33 mouse cellular contexts compared by ENCODE assay signal in genomic region chr13:99860670-99861069, GRCm38 (mm10). TPM values are rescaled to one million over a fixed set of nuclear protein-coding genes. Genes with fewer than 3 reads are reported as not detected.
DNase-seq lines count a peak whose midpoint lies in the region; ATAC-seq and TF ChIP-seq lines count a peak whose summit lies in the region.
"Had no signal": no experiment of that assay in that cellular context is flagged by ENCODE, and none has a peak within 500 bp of the region (broad histone marks: within the 10 kb centered on the region; RNA-seq: fewer than 3 reads in every experiment).

No protein-coding gene starts in this region.

- no peaks in the 10 kb centered on the region for H3K9me3 ChIP-seq in heart, embryonic 10.5 days
- H3K9me3 ChIP-seq in midbrain, postnatal 0 days (ENCODE audit: low read length) = no peaks in the 10 kb centered on the region
- H3K9me3 ChIP-seq in midbrain, embryonic 11.5 days (ENCODE audit: control insufficient read depth, low read length) = no peaks in the 10 kb centered on the region; the same call in 1 of the 2 replicates
- no peaks in the 10 kb centered on the region for H3K9me3 ChIP-seq in MEL (replicated peaks; ENCODE audit: insufficient read depth, low read length)
- H3K9me3 ChIP-seq in stomach, postnatal 0 days (ENCODE audit: control insufficient read depth, low read length) = no peaks in the 10 kb centered on the region
- H3K9me3 ChIP-seq: embryonic facial prominence, embryonic 12.5 days; heart, embryonic 15.5 days; limb, embryonic 13.5 days; liver, embryonic 12.5 days; neural tube, embryonic 15.5 days had no signal

- TF ChIP-seq CTCF in midbrain, postnatal 0 days (IDR thresholded peaks at IDR 0.05) = peak; percentile 18; the same call in 1 of the 2 replicates
- peak in 1 of 3 experiments; percentile 4; a peak in 1 of 6 replicates for TF ChIP-seq CTCF in MEL (IDR thresholded peaks at IDR 0.05 in 2 of 3, conservative IDR thresholded peaks at IDR 0.05 in 1 of 3; ENCODE audit: control insufficient read depth in 1 of 3, insufficient read depth in 1 of 3, low read depth in 2 of 3, low read length in 3 of 3, poor library complexity in 1 of 3, severe bottlenecking in 1 of 3)
- TF ChIP-seq CTCF in stomach, postnatal 0 days (IDR thresholded peaks at IDR 0.05; ENCODE audit: low read depth) = peak; percentile 15; the same call in 1 of the 2 replicates

- no peak for TF ChIP-seq EP300 in MEL (IDR thresholded peaks at IDR 0.05; ENCODE audit: low read depth in 1 of 2, low read length in 2 of 2)
- TF ChIP-seq EP300 in stomach, postnatal 0 days (optimal IDR thresholded peaks at IDR 0.05) = no peak

- no peak overlapping the region for H3K9ac ChIP-seq in midbrain, postnatal 0 days (replicated peaks; ENCODE audit: low read length, poor library complexity, severe bottlenecking)
- H3K9ac ChIP-seq in midbrain, embryonic 11.5 days (ENCODE audit: low read length) = no peak overlapping the region
- H3K9ac ChIP-seq in MEL (ENCODE audit: control insufficient read depth, low read depth, low read length, poor library complexity, severe bottlenecking) = no peak overlapping the region
- H3K9ac ChIP-seq in stomach, postnatal 0 days (ENCODE audit: low read length) = no peak overlapping the region
- H3K9ac ChIP-seq: embryonic facial prominence, embryonic 12.5 days; heart, embryonic 15.5 days; limb, embryonic 13.5 days; liver, embryonic 12.5 days; neural tube, embryonic 15.5 days had no signal

- no peak overlapping the region for H3K27ac ChIP-seq in heart, embryonic 10.5 days
- H3K27ac ChIP-seq in midbrain, postnatal 0 days (ENCODE audit: low read depth, low read length) = no peak overlapping the region
- H3K27ac ChIP-seq in midbrain, embryonic 11.5 days (ENCODE audit: low read depth, low read length) = no peak overlapping the region
- no peak overlapping the region for H3K27ac ChIP-seq in MEL (ENCODE audit: control insufficient read depth, low read depth, low read length)
- no peak overlapping the region for H3K27ac ChIP-seq in stomach, postnatal 0 days (replicated peaks)
- H3K27ac ChIP-seq: embryonic facial prominence, embryonic 12.5 days; gastrocnemius, adult 2 months; heart, embryonic 15.5 days; kidney, postnatal 0 days; limb, embryonic 13.5 days; liver, embryonic 12.5 days; macrophage; neural tube, embryonic 15.5 days had no signal

- no peaks in the 10 kb centered on the region for H3K79me2 ChIP-seq in MEL (ENCODE audit: control insufficient read depth, insufficient read depth, low read length, poor library complexity)

- H3K27me3 ChIP-seq in heart, embryonic 10.5 days (ENCODE audit: insufficient read depth, poor library complexity, severe bottlenecking) = no peaks in the 10 kb centered on the region
- no peaks in the 10 kb centered on the region for H3K27me3 ChIP-seq in midbrain, postnatal 0 days (ENCODE audit: insufficient read depth, low read length)
- H3K27me3 ChIP-seq in midbrain, embryonic 11.5 days (ENCODE audit: control insufficient read depth, insufficient read depth, low read length) = no peaks in the 10 kb centered on the region
- H3K27me3 ChIP-seq in MEL (ENCODE audit: control insufficient read depth in 1 of 2, insufficient read depth in 2 of 2, low read length in 2 of 2) = no peaks in the 10 kb centered on the region
- H3K27me3 ChIP-seq in stomach, postnatal 0 days (ENCODE audit: control insufficient read depth, insufficient read depth, low read length) = no peaks in the 10 kb centered on the region
- H3K27me3 ChIP-seq: embryonic facial prominence, embryonic 12.5 days; heart, embryonic 15.5 days; limb, embryonic 13.5 days; liver, embryonic 12.5 days; neural tube, embryonic 15.5 days had no signal

- no peak for ATAC-seq in midbrain, postnatal 0 days (ENCODE audit: low FRiP score)
- ATAC-seq in midbrain, embryonic 11.5 days (ENCODE audit: low FRiP score) = no peak
- no peak for ATAC-seq in stomach, postnatal 0 days (ENCODE audit: low FRiP score, low TSS enrichment)
- no peak for ATAC-seq in erythroblast, adult 5-6 weeks (replicated peaks; ENCODE audit: low FRiP score, poor library complexity, severe bottlenecking)
- ATAC-seq: forebrain, embryonic 16.5 days; intestine, embryonic 16.5 days; liver, embryonic 12.5 days; lung, postnatal 0 days had no signal

- no peak; the same call in 1 of the 2 replicates for TF ChIP-seq RAD21 in MEL (IDR thresholded peaks at IDR 0.05; ENCODE audit: low read depth, low read length)

- DNase-seq in heart, embryonic 10.5 days (ENCODE audit: low spot score) = peak; percentile 22
- DNase-seq in heart, adult 9 months (ENCODE audit: low spot score in 2 of 2) = no peak
- DNase-seq in midbrain, postnatal 0 days (ENCODE audit: low spot score) = no peak
- DNase-seq in midbrain, embryonic 11.5 days (ENCODE audit: low spot score, missing footprints) = no peak
- DNase-seq in MEL (ENCODE audit: low read depth, low spot score) = no peak
- no peak for DNase-seq in stomach, postnatal 0 days (ENCODE audit: low spot score)
- DNase-seq in testis, postnatal 10 days (ENCODE audit: low spot score) = no peak
- DNase-seq: adrenal gland, adult 8-10 months; cerebellum, adult 8-10 months; cerebellum, postnatal 36 days; embryo, embryonic 11 days; gastrocnemius, adult 2 months; gastrocnemius, postnatal 36 days; kidney, adult 8-10 months; lung, adult 18-20 months; midbrain, embryonic 14.5 days; retina, postnatal 1 day had no signal

- H3K36me3 ChIP-seq in heart, embryonic 10.5 days = no peaks in the 10 kb centered on the region
- H3K36me3 ChIP-seq in midbrain, postnatal 0 days (ENCODE audit: insufficient read depth, low read length) = no peaks in the 10 kb centered on the region
- H3K36me3 ChIP-seq in midbrain, embryonic 11.5 days (ENCODE audit: control insufficient read depth, insufficient read depth, low read length) = no peaks in the 10 kb centered on the region
- H3K36me3 ChIP-seq in MEL (ENCODE audit: control insufficient read depth in 1 of 2, insufficient read depth in 2 of 2, low read length in 2 of 2) = no peaks in the 10 kb centered on the region
- no peaks in the 10 kb centered on the region for H3K36me3 ChIP-seq in stomach, postnatal 0 days (ENCODE audit: control insufficient read depth, insufficient read depth, low read length)
- H3K36me3 ChIP-seq: embryonic facial prominence, embryonic 12.5 days; G1E; heart, embryonic 15.5 days; limb, embryonic 13.5 days; liver, embryonic 12.5 days; neural tube, embryonic 15.5 days had no signal

- WGBS in heart, embryonic 10.5 days = 87% methylated on average over 3 of the region's 3 CpGs
- WGBS in midbrain, postnatal 0 days = 89% methylated on average over 3 of the region's 3 CpGs
- 84% methylated on average over 3 of the region's 3 CpGs for WGBS in midbrain, embryonic 11.5 days
- 79% methylated on average over 3 of the region's 3 CpGs for WGBS in stomach, postnatal 0 days

- no peak overlapping the region for H3K4me3 ChIP-seq in heart, embryonic 10.5 days
- H3K4me3 ChIP-seq in midbrain, postnatal 0 days (ENCODE audit: low read depth, low read length) = no peak overlapping the region
- no peak overlapping the region for H3K4me3 ChIP-seq in midbrain, embryonic 11.5 days (ENCODE audit: low read depth, low read length)
- no peak overlapping the region for H3K4me3 ChIP-seq in MEL (ENCODE audit: control insufficient read depth in 1 of 2, insufficient read depth in 1 of 2, low read depth in 2 of 2, low read length in 2 of 2)
- H3K4me3 ChIP-seq in stomach, postnatal 0 days (ENCODE audit: low read depth, low read length) = no peak overlapping the region
- H3K4me3 ChIP-seq: embryonic facial prominence, embryonic 12.5 days; gastrocnemius, adult 2 months; heart, embryonic 15.5 days; limb, embryonic 13.5 days; liver, embryonic 12.5 days; neural tube, embryonic 15.5 days had no signal

- H3K4me1 ChIP-seq in heart, embryonic 10.5 days = peaks cover 7% of the 10 kb centered on the region; the same call in 1 of the 2 replicates
- no peaks in the 10 kb centered on the region for H3K4me1 ChIP-seq in midbrain, postnatal 0 days (ENCODE audit: insufficient read depth, low read length)
- no peaks in the 10 kb centered on the region for H3K4me1 ChIP-seq in midbrain, embryonic 11.5 days (ENCODE audit: control insufficient read depth, insufficient read depth, low read length)
- no peaks in the 10 kb centered on the region for H3K4me1 ChIP-seq in MEL (ENCODE audit: control insufficient read depth in 1 of 2, insufficient read depth in 2 of 2, low read length in 2 of 2)
- H3K4me1 ChIP-seq in stomach, postnatal 0 days (replicated peaks; ENCODE audit: control insufficient read depth, insufficient read depth) = no peaks in the 10 kb centered on the region
- H3K4me1 ChIP-seq: embryonic facial prominence, embryonic 12.5 days; limb, embryonic 13.5 days; liver, embryonic 12.5 days; neural tube, embryonic 15.5 days had no signal

- no peak overlapping the region for H3K4me2 ChIP-seq in midbrain, postnatal 0 days (ENCODE audit: low read depth, low read length, poor library complexity, severe bottlenecking)
- H3K4me2 ChIP-seq in midbrain, embryonic 11.5 days = no peak overlapping the region
- H3K4me2 ChIP-seq in stomach, postnatal 0 days (replicated peaks; ENCODE audit: low read depth) = no peak overlapping the region
- H3K4me2 ChIP-seq: embryonic facial prominence, embryonic 12.5 days; heart, embryonic 15.5 days; limb, embryonic 13.5 days; liver, embryonic 12.5 days; neural tube, embryonic 15.5 days had no signal

- no peak for TF ChIP-seq POLR2A in MEL (IDR thresholded peaks at IDR 0.05; ENCODE audit: control insufficient read depth in 1 of 2, insufficient read depth in 1 of 2, low read depth in 1 of 2, low read length in 2 of 2, poor library complexity in 1 of 2)

TF ChIP-seq in MEL, 35 proteins besides CTCF, POLR2A, EP300 and RAD21:
- TF ChIP-seq MAFK (IDR thresholded peaks at IDR 0.05; ENCODE audit: borderline replicate concordance, low read depth, low read length) = peak; percentile 86
- no peak for TF ChIP-seq RCOR1 (IDR thresholded peaks at IDR 0.05; ENCODE audit: low read depth, low read length)
TF ChIP-seq in MEL: peak in this region for 1.

RNA-seq across cellular contexts. Expression of gene Cartpt, which starts 40.2 kb away (rescaled TPM):
- polyA plus RNA-seq in heart, embryonic 10.5 days (2016; fragmentation: Nextera tagmentation; extraction: Ambion mirVana) = 0.33 TPM in 1 of 2 replicates, not detected in the other
- 9.2 and 16.1 TPM in 2 replicates for total RNA-seq in midbrain, postnatal 0 days (2014; rRNA removed)
- 24.8 and 28.4 TPM in 2 replicates for polyA plus RNA-seq in midbrain, postnatal 0 days (2015; fragmentation: Nextera tagmentation; extraction: Ambion mirVana)
- polyA plus RNA-seq in midbrain, embryonic 11.5 days (2014; fragmentation: Nextera tagmentation; extraction: Ambion mirVana) = 36.2 and 39.3 TPM in 2 replicates
- total RNA-seq in MEL (2012; rRNA removed) = not detected in 2 replicates
- polyA plus RNA-seq in MEL (2012; ENCODE audit: insufficient read depth in 1 of 2, insufficient read length in 2 of 2, low read depth in 1 of 2, low replicate concordance in 2 of 2, missing spikeins in 1 of 2) = not detected
- 72.1 and 79.7 TPM in 2 replicates for polyA plus RNA-seq in stomach, postnatal 0 days (2015; fragmentation: Nextera tagmentation; extraction: Ambion mirVana)
- not detected in 2 replicates for total RNA-seq in erythroblast, adult 5-6 weeks (2015; ENCODE audit: low replicate concordance)
- not detected in 2 replicates for total RNA-seq in erythroblast, adult 5-6 weeks (2017; ENCODE audit: low replicate concordance)
- total RNA-seq: gastrocnemius, adult 2 months; gastrocnemius, postnatal 36 days; heart, adult 8-10 months; heart, postnatal 25 days; megakaryocyte-erythroid progenitor cell, adult 5-6 weeks had no signal
- polyA plus RNA-seq: G1E; macrophage; spleen, adult 2 months had no signal

Comparison
In these comparisons a context has a peak if more than half of its experiments do, and no peak if none do; other contexts are left out.
1. RNA of gene Cartpt, which starts 40.2 kb away (polyA plus RNA-seq): 72.1 to 79.7 TPM in stomach, postnatal 0 days, 36.2 to 39.3 TPM in midbrain, embryonic 11.5 days and 24.8 to 28.4 TPM in midbrain, postnatal 0 days; 0.33 TPM in heart, embryonic 10.5 days and not detected in MEL; every median in the first group is over 10 times any median in the second.